Mouse (Mus musculus) liver, postnatal 0 days (tissue): ENCODE measurements around the gene Ppp1r1c.

Experiments used
- CTCF ChIP-seq: sonication (generic); IDR thresholded peaks from 2 replicates; pipeline ENCODE4 v1.5.1; 2016; ENCODE audit warnings: antibody characterized with exemption, low read depth
- EP300 ChIP-seq: IDR thresholded peaks from 2 replicates; pipeline ENCODE4 v1.6.1; 2016; ENCODE audit warnings: antibody characterized with exemption, low read depth, mild to moderate bottlenecking

DNA sequence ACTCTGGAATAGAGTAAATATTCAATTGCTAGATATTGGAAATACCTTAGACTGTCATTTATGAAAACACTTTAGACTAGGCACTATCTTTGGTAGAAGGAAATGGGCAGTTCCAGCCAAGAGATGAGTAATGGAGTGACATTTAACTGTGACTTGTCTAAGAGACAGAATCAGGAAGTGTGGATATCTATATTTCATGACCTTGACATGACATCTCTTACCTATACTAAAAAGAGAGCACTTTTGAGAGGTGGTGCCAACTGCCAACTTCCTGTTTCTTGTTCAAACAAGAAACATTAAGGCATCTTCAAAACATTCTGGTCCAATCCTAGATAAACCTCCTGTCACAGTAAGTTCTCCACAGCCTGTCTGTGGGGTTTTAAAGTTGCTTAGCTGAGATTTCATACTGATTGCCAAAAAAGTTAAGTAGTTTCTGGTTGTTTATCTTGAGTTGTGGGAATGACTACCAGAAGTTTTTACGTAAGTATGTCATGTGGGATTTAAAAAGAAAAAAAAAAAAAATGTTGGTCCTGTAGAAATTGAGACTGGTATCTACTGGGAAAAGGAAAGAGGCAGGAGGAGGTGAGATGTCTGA lies 29.8 kb upstream of the Ppp1r1c start:
- TF ChIP-seq CTCF (no peak), EP300 (no peak)
